Mouse (Mus musculus) heart, embryonic 10.5 days (tissue): ENCODE data around the gene Nod2. TPM values are rescaled to one million over a fixed set of nuclear protein-coding genes. Genes with fewer than 3 reads are reported as not detected.

ENCODE experiments used
- DNase-seq: peaks from one replicate; pipeline ENCODE4 v3.0.0-alpha.2; 2017; ENCODE audit warnings: low spot score
- H3K27ac ChIP-seq: fragments of 300-500 bp; sonication (generic); 2 replicates; pipeline ENCODE4 v1.5.1; 2016; ENCODE audit warnings: mild to moderate bottlenecking
- H3K27me3 ChIP-seq: fragments of 300-500 bp; sonication (generic); 2 replicates; pipeline ENCODE4 v1.6.1; 2016; ENCODE audit warnings: mild to moderate bottlenecking; ENCODE audit not compliant: poor library complexity, insufficient read depth, severe bottlenecking
- H3K36me3 ChIP-seq: fragments of 300-500 bp; sonication (generic); 2 replicates; pipeline ENCODE4 v1.6.1; 2016; ENCODE audit warnings: mild to moderate bottlenecking, moderate library complexity
- H3K4me1 ChIP-seq: fragments of 300-500 bp; sonication (generic); 2 replicates; pipeline ENCODE4 v1.6.1; 2016; ENCODE audit warnings: mild to moderate bottlenecking
- H3K4me3 ChIP-seq: fragments of 300-500 bp; sonication (generic); 2 replicates; pipeline ENCODE4 v1.5.1; 2016; ENCODE audit warnings: mild to moderate bottlenecking, moderate library complexity
- H3K9me3 ChIP-seq: fragments of 300-500 bp; sonication (generic); 2 replicates; pipeline ENCODE4 v1.6.1; 2016; ENCODE audit warnings: mild to moderate bottlenecking, moderate library complexity
- WGBS: fragments of 180-500 bp; shearing (Covaris S2); methylation state at CpG from one replicate; pipeline ENCODE4 v1.1.7; 2016; 5-methylcytosine and 5-hydroxymethylcytosine counted together
- polyA plus RNA-seq: library from polyadenylated mRNA; unstranded; fragments of >200 nt; fragmentation: Nextera tagmentation; extraction: Ambion mirVana; gene quantifications from 2 replicates; pipeline ENCODE4 v1.2.1, GENCODE M21; 2016

Nod2 gene
- 0.08 and 0.11 TPM in 2 replicates for polyA plus RNA-seq

- Histone ChIP-seq H3K4me3 (peak within 1 kb of the TSS; percentile 59), H3K36me3 (no peaks in the 10 kb centered on the region), H3K9me3 (no peaks in the 10 kb centered on the region), H3K27ac (peak within 1 kb of the TSS; percentile 29; the same call in 1 of the 2 replicates), H3K27me3 (peaks cover 49% of the 10 kb centered on the region), H3K4me1 (peaks cover 32% of the 10 kb centered on the region)
- WGBS = 10% methylated on average over 33 of the region's 33 CpGs
- DNase-seq = peak; percentile 89
Observed at GRCm38 (mm10) chr8:88646837-88647778, at the start of gene Nod2. TSS of gene Nod2 (plus strand) at chr8:88647315.

- Histone ChIP-seq H3K36me3 (no peaks in the 10 kb centered on the region), H3K27me3 (peaks cover 5% of the 10 kb centered on the region; the same call in 1 of the 2 replicates), H3K9me3 (no peaks in the 10 kb centered on the region), H3K4me1 (peaks cover 7% of the 10 kb centered on the region; the same call in 1 of the 2 replicates), H3K4me3 (no peak overlapping the region), H3K27ac (no peak overlapping the region)
- no peak for DNase-seq
- WGBS = 54% methylated on average over 5 of the region's 5 CpGs
Observed at GRCm38 (mm10) chr8:88598578-88598977, 48.5 kb upstream of the Nod2 start.

- 81% methylated on average over 7 of the region's 7 CpGs for WGBS
- no peak overlapping the region for H3K4me3 ChIP-seq
- no peaks in the 10 kb centered on the region for H3K36me3 ChIP-seq
- DNase-seq = no peak
- H3K27ac ChIP-seq = no peak overlapping the region
- H3K27me3 ChIP-seq = peaks cover 5% of the 10 kb centered on the region; the same call in 1 of the 2 replicates
- H3K9me3 ChIP-seq = no peaks in the 10 kb centered on the region
- H3K4me1 ChIP-seq = peaks cover 16% of the 10 kb centered on the region
Observed at GRCm38 (mm10) chr8:88599491-88599890, 47.6 kb upstream of the Nod2 start.

- Histone ChIP-seq H3K36me3 (no peaks in the 10 kb centered on the region), H3K27ac (peak overlapping the region; percentile 62; the same call in 1 of the 2 replicates), H3K4me3 (peak overlapping the region; percentile 47), H3K9me3 (no peaks in the 10 kb centered on the region), H3K27me3 (no peaks in the 10 kb centered on the region), H3K4me1 (peaks cover 14% of the 10 kb centered on the region)
- 7% methylated on average over 10 of the region's 10 CpGs for WGBS
- no peak for DNase-seq
Observed at GRCm38 (mm10) chr8:88603446-88603989, 43.6 kb upstream of the Nod2 start.

GRCm38 (mm10) chr8:88604065-88605038 is 42.8 kb upstream of the Nod2 start:
- peaks cover 9% of the 10 kb centered on the region; the same call in 1 of the 2 replicates for H3K4me1 ChIP-seq
- H3K9me3 ChIP-seq = no peaks in the 10 kb centered on the region
- peak overlapping the region; percentile 62; the same call in 1 of the 2 replicates for H3K27ac ChIP-seq
- peak; percentile 90 for DNase-seq
- H3K36me3 ChIP-seq = no peaks in the 10 kb centered on the region
- no peaks in the 10 kb centered on the region for H3K27me3 ChIP-seq
- H3K4me3 ChIP-seq = peak overlapping the region; percentile 47
- WGBS = 10% methylated on average over 20 of the region's 20 CpGs

- peaks cover 9% of the 10 kb centered on the region; the same call in 1 of the 2 replicates for H3K4me1 ChIP-seq
- H3K4me3 ChIP-seq = no peak overlapping the region
- no peaks in the 10 kb centered on the region; the same call in 1 of the 2 replicates for H3K27me3 ChIP-seq
- no peaks in the 10 kb centered on the region for H3K9me3 ChIP-seq
- H3K27ac ChIP-seq = no peak overlapping the region
- WGBS = 62% methylated on average over 13 of the region's 13 CpGs
- no peak for DNase-seq
- no peaks in the 10 kb centered on the region for H3K36me3 ChIP-seq
Observed at GRCm38 (mm10) chr8:88605361-88606040, 41.6 kb upstream of the Nod2 start.

GRCm38 (mm10) chr8:88609036-88609435 is 38.1 kb upstream of the Nod2 start:
- Histone ChIP-seq H3K27me3 (peaks cover 4% of the 10 kb centered on the region; the same call in 1 of the 2 replicates), H3K36me3 (no peaks in the 10 kb centered on the region), H3K27ac (no peak overlapping the region), H3K4me3 (no peak overlapping the region), H3K4me1 (peaks cover 5% of the 10 kb centered on the region; the same call in 1 of the 2 replicates), H3K9me3 (no peaks in the 10 kb centered on the region)
- WGBS = 65% methylated on average over 8 of the region's 8 CpGs
- DNase-seq = no peak

GRCm38 (mm10) chr8:88610271-88610670 is 36.8 kb upstream of the Nod2 start:
- no peak for DNase-seq
- H3K36me3 ChIP-seq = no peaks in the 10 kb centered on the region
- WGBS = 77% methylated on average over 6 of the region's 6 CpGs
- peaks cover 13% of the 10 kb centered on the region for H3K27me3 ChIP-seq
- H3K4me3 ChIP-seq = no peak overlapping the region
- no peaks in the 10 kb centered on the region for H3K9me3 ChIP-seq
- no peaks in the 10 kb centered on the region for H3K4me1 ChIP-seq
- no peak overlapping the region for H3K27ac ChIP-seq

GRCm38 (mm10) chr8:88614981-88615380 is 32.1 kb upstream of the Nod2 start:
- Histone ChIP-seq H3K27ac (no peak overlapping the region), H3K27me3 (peaks cover 25% of the 10 kb centered on the region), H3K4me3 (no peak overlapping the region), H3K4me1 (no peaks in the 10 kb centered on the region), H3K9me3 (no peaks in the 10 kb centered on the region), H3K36me3 (no peaks in the 10 kb centered on the region)
- DNase-seq = no peak
- WGBS = 63% methylated on average over 5 of the region's 5 CpGs

- Histone ChIP-seq H3K4me1 (no peaks in the 10 kb centered on the region), H3K4me3 (no peak overlapping the region), H3K9me3 (no peaks in the 10 kb centered on the region), H3K27ac (no peak overlapping the region), H3K27me3 (peaks cover 50% of the 10 kb centered on the region), H3K36me3 (no peaks in the 10 kb centered on the region)
- no peak for DNase-seq
- 57% methylated on average over 5 of the region's 5 CpGs for WGBS
Observed at GRCm38 (mm10) chr8:88618612-88619011, 28.5 kb upstream of the Nod2 start.

GRCm38 (mm10) chr8:88619513-88619912 is 27.6 kb upstream of the Nod2 start:
- Histone ChIP-seq H3K27me3 (peaks cover 58% of the 10 kb centered on the region), H3K4me3 (no peak overlapping the region), H3K36me3 (no peaks in the 10 kb centered on the region), H3K27ac (no peak overlapping the region), H3K4me1 (no peaks in the 10 kb centered on the region), H3K9me3 (no peaks in the 10 kb centered on the region)
- WGBS = 66% methylated on average over 3 of the region's 3 CpGs
- no peak for DNase-seq

GRCm38 (mm10) chr8:88620931-88621330 is 26.2 kb upstream of the Nod2 start:
- Histone ChIP-seq H3K36me3 (no peaks in the 10 kb centered on the region), H3K4me1 (no peaks in the 10 kb centered on the region), H3K27ac (no peak overlapping the region), H3K4me3 (no peak overlapping the region), H3K9me3 (no peaks in the 10 kb centered on the region), H3K27me3 (peaks cover 59% of the 10 kb centered on the region)
- no peak for DNase-seq
- 65% methylated on average over 5 of the region's 5 CpGs for WGBS
